Mouse (Mus musculus) telencephalon, adult 2 months (tissue): ENCODE measurements around the gene Ttc7b.

Experiments
- DNase-seq: peaks from one replicate; pipeline ENCODE4 v3.0.0-alpha.2; 2011; ENCODE audit warnings: low read depth, low spot score

Gene Ttc7b

DNA sequence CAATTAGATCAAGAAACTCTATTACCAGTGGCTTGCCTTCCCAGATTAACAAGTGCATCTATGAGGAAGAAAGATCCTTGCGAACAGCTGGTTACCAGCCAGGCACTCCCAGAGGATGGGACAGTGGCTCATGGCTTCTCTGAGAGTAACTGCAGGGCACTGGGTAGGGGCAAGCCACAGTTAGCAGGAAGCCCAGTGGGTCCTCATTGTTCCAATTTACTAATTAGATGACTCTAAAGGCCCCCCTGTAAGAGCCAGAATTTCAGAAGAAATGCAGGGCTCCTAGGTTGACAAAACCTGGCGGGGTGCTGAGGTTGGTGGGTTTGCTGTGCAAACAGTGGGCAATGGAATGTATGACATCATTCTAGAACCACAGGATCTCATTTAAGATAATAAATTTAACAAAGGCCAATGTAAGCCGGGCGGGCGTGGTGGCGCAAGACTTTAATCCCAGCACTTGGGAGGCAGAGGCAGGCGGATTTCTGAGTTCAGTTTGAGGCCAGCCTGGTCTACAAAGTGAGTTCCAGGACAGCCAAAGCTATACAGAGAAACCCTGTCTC is 179.6 kb downstream of the Ttc7b start:
- DNase-seq = no peak

GRCm38 (mm10) chr12:100338055-100338454 is 182.6 kb downstream of the Ttc7b start:
- DNase-seq = no peak

DNA sequence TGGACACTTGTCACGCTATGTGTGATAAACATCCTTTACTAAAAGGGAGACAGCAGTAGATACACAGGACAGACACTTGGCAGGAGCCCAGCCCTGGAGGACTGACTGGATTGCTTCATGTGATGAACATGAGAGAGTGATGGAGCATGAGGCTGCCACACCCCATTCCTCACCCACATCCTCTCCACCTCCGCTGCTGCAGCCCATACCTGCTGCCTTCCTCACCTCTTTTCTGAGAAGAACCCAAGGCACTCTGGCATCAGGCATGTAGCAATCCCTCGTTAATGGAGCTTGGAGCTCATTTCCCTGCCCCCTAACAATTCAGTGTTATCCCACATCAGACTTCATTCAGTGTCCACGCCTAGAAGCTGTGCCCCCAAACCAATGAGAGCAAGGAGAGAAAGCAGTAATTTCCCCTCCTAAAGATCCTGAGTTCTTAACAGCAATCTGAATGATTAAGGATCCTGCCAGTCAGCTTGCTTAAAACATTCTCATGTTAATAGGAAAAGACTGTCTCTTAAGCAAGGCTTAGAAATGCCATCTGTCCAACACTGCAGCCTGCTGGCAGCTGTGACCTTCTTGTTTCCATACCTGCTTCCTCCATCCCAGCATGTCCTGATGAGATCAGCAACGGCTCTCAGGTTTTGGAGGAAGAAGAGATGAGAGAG is 183.1 kb downstream of the Ttc7b start:
- DNase-seq = no peak

DNA sequence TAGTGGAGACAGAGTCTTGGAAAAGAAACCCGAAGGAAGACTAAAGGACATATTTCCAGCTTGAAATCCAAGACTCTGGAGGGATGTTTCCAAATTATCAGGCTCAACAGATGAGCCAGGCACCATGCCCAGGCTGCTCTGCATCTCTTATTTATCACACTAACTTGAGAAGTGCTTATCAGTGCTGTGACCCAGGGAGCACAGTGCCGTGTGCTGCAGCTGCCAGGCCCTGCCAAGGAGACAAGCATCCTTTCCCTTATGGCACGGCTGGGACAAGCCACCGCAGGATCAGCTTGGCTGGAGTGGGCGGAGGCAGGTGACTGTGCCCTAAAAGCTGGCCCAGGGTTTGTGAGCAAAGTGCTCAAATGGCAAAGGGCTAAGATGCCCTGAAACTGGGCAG is 184.4 kb downstream of the Ttc7b start:
- no peak for DNase-seq

- no peak for DNase-seq
Measured at GRCm38 (mm10) chr12:100331806-100332205, 188.8 kb downstream of the Ttc7b start.

DNA sequence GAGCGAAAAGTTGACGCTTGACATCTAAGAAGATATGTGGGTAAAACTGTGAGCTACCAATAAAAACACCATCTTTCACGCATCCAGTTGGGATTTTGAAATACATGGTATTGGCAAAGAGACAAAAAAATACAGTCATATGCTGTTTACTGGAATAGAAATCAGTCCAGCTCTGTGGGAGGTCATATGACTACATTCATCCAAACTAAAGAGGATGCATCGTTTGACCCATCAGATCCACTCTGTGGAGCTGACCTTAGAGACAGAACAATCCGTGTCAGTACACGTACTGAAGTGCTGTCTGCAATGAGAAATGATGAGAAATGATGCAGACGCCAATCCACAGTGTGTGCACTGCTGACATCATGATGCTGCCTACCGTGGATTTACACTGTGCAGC is 190.4 kb downstream of the Ttc7b start:
- no peak for DNase-seq

- DNase-seq = no peak
Measured at GRCm38 (mm10) chr12:100328998-100329397, 191.6 kb downstream of the Ttc7b start.

DNA sequence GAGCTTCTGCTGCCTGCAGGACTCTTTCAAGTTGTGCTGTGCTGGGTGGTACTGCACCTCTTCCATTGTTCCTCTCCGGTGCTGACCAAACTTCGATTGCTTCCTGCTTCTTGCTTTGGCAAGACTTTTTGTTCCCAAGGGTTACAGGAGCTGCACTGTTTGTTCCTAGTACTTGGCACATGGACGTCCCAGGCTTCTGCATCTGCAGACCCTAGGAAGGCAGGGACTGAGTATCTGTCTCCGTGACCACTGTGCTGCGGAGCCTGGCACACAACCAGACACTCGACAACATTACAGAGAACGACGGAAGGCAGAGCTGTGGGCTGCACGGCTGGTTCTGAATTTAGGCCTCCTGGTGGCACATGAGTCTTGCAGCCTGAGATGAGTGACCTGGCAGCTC is 192.1 kb downstream of the Ttc7b start:
- no peak for DNase-seq

DNA sequence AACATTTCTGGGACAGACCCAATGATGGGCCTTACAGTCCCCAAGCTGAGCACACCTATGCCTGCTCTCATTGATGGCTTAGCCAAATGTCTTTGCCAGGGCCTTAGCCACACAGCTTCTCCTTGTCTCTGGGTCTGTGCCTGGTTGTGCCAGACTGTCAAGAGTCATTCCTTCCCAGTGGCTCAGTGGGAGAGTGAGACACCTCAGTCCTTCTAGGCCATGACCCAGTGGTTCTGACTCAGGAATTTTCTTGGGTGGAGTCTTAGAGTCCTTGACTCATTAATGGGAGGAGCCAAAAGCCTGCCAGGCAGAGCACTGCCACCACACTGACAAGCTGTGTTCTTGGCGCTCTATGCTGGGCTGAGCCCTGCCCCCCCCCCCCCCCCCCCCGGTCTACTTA is 193.9 kb downstream of the Ttc7b start:
- no peak for DNase-seq

GRCm38 (mm10) chr12:100325618-100326017 is 195.0 kb downstream of the Ttc7b start:
- no peak for DNase-seq

DNA sequence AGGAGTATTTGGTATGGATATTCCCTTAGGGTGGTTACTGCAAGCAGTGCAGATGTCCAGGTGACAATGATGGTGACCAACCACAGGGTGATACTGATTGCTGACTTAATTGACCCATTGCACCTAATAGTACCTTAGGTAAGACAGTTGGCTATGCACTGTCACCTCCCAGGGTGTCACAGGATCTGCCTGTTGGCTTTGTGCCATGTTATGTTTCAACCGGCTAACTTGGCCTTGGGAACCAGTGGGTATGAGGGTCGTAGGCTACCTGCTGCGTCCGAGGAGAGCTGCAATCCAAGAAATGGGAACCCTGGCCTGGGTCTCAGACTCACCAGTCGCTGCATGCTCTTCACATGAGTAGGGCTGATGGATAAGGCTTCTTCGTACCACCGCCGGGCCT is 195.4 kb downstream of the Ttc7b start:
- no peak for DNase-seq

- no peak for DNase-seq
Measured at GRCm38 (mm10) chr12:100323641-100324040, 197.0 kb downstream of the Ttc7b start.

- DNase-seq = no peak
Measured at GRCm38 (mm10) chr12:100322225-100322624, 198.4 kb downstream of the Ttc7b start.

- DNase-seq = no peak
Measured at GRCm38 (mm10) chr12:100321545-100321944, 199.1 kb downstream of the Ttc7b start.

- no peak for DNase-seq
Measured at GRCm38 (mm10) chr12:100319746-100320145, 200.9 kb downstream of the Ttc7b start.

DNA sequence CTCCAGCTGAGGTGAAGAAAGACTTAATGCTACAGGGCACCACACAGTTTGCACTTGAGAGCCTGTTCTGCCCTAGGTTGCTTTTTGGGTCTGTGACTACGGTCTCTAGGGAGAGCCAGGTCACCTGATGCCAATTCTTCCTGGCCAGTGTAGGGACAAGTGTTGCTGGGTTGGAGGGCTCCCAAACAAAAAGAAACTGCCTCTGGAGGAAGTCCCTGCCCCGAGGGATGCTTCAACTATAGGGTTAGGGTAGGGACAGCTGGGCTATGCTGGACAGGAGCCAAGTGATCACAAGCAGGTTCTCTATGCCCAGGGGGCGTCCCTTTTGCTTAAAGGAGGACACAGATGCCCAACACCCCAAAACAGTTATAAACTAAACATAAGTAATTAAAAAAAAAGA is 202.7 kb downstream of the Ttc7b start:
- no peak for DNase-seq

- no peak for DNase-seq
Measured at GRCm38 (mm10) chr12:100316094-100316493, 204.5 kb downstream of the Ttc7b start.

GRCm38 (mm10) chr12:100315119-100315885 is 205.3 kb downstream of the Ttc7b start:
- DNase-seq = no peak

GRCm38 (mm10) chr12:100313785-100314375 is 206.7 kb downstream of the Ttc7b start:
- peak; percentile 74 for DNase-seq

DNA sequence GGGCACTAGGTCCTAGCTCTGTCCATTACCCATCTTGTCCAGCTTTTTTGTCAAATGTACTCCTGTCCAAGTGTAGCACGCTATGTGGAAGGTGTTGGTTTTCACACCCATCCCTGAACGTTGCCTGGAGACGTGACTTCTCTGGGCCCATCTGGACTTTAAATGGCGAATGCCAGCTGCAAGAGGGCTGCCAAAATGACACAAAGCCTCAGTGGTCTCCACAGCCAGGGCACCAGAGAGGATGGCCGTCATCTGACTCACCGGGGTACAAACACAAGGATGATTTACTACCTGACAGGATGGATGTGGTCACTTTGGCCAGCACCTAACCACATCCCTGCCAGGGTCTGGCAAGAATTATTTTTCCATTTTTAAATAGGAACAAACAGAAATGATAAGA is 207.4 kb downstream of the Ttc7b start:
- DNase-seq = no peak

- no peak for DNase-seq
Measured at GRCm38 (mm10) chr12:100310471-100311392, 209.9 kb downstream of the Ttc7b start.
